Mouse (Mus musculus) CH12.LX (cell line): ENCODE data around the gene March2.

Source experiments
- CHD1 ChIP-seq: IDR thresholded peaks from 2 replicates; pipeline ENCODE4 v1.6.1; 2012; ENCODE audit warnings: low read depth, low read length, improper control_type of control experiment, inconsistent platforms
- CHD2 ChIP-seq: IDR thresholded peaks from 2 replicates; pipeline ENCODE4 v1.6.1; 2011; ENCODE audit warnings: low read length, improper control_type of control experiment
- CTCF ChIP-seq, 2 experiments: IDR thresholded peaks in 1 of 2; conservative IDR thresholded peaks in 1 of 2; 2 replicates each; pipeline ENCODE4 v1.5.1; 2011 to 2012; ENCODE audit warnings: low read depth in 2 of 2, low read length in 2 of 2, improper control_type of control experiment in 1 of 2, inconsistent platforms in 1 of 2, mild to moderate bottlenecking in 1 of 2, moderate library complexity in 1 of 2
- E2F4 ChIP-seq: IDR thresholded peaks from 2 replicates; pipeline ENCODE4 v1.6.1; 2011; ENCODE audit warnings: low read depth, low read length, improper control_type of control experiment; ENCODE audit not compliant: insufficient replicate concordance
- JUN ChIP-seq: IDR thresholded peaks from 2 replicates; pipeline ENCODE4 v1.6.1; 2011; ENCODE audit warnings: low read depth, mild to moderate bottlenecking, low read length, improper control_type of control experiment, moderate library complexity; ENCODE audit not compliant: insufficient read depth
- USF2 ChIP-seq: conservative IDR thresholded peaks from 2 replicates; pipeline ENCODE4 v1.6.1; 2011; ENCODE audit warnings: low read depth, low read length, improper control_type of control experiment
- ZC3H11A ChIP-seq: IDR thresholded peaks from 2 replicates; pipeline ENCODE4 v1.6.1; 2012; ENCODE audit warnings: low read depth, mild to moderate bottlenecking, inconsistent platforms, low read length, improper control_type of control experiment
- ZMIZ1 ChIP-seq: IDR thresholded peaks from 2 replicates; pipeline ENCODE4 v1.6.1; 2012; ENCODE audit warnings: low read depth, mild to moderate bottlenecking, inconsistent platforms, low read length, improper control_type of control experiment

- no peak for TF ChIP-seq CHD1
- TF ChIP-seq CTCF (conservative IDR thresholded peaks at IDR 0.05 in 1 of 2, IDR thresholded peaks at IDR 0.05 in 1 of 2; ENCODE audit: low read depth in 2 of 2, low read length in 2 of 2) = no peak
- no peak for TF ChIP-seq CHD2
- TF ChIP-seq E2F4 = no peak
- no peak for TF ChIP-seq ZMIZ1
- no peak for TF ChIP-seq JUN
- no peak for TF ChIP-seq ZC3H11A
- TF ChIP-seq USF2 = no peak
Observed at GRCm38 (mm10) chr17:33728396-33728795, 9.9 kb upstream of the March2 start.
